9 mouse cellular contexts compared by ENCODE assay signal in the genomic region with DNA sequence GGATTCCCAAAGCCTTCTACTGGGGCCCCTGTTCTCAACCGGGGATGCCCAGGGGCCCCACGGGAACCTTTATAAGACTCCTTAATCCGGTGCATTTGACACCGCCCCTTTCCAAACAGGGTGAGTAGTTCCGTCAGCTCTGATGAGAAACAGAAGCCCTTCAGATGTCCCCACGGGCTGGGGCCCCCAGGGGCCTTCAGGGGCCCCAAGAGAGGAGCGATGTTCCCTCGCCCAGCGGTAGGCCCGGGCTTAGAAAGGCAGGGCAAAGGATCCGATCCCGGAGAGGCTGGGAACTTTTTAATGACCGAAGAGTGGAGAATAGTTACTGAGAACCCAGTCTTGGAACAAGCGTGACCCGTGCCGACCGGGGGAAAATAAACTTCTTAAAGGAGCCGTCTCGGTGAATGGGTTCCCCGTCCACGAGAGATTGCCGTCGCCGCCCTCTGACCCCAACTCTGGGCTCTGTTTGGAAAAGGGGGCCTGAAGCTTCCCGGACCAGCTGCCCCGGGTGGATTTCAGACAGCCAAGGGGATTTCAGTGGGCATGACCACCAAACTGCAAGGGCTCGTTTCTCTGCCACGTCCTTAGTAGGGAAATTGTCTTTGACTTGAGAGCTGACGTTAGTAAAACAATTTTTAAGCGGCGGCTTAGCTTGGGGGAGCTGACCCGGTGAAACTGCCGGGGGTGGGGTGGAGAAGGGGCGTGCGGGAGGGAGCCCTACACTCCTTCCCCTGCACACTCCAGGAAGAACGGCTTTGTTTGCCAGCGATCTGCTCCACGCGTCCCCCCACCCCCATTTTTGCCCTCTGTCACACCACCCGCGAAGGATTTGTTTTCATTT. TPM values are rescaled to one million over a fixed set of nuclear protein-coding genes. Genes with fewer than 3 reads are reported as not detected.
DNase-seq lines count a peak whose midpoint lies in the region.
"Had no signal": no experiment of that assay in that cellular context is flagged by ENCODE, and none has a peak within 500 bp of the region (broad histone marks: within the 10 kb centered on the region; RNA-seq: fewer than 3 reads in every experiment).

No protein-coding gene starts in this region.

- peaks cover 84% of the 10 kb centered on the region for H3K27me3 ChIP-seq in limb, embryonic 10.5 days (ENCODE audit: low read depth, poor library complexity, severe bottlenecking)

- H3K9me3 ChIP-seq in limb, embryonic 10.5 days (replicated peaks): no peaks in the 10 kb centered on the region

- peaks cover 69% of the 10 kb centered on the region for H3K4me1 ChIP-seq in limb, embryonic 10.5 days

- WGBS in limb, embryonic 10.5 days: under 1% methylated on average over 41 of the region's 41 CpGs

- intact Hi-C loops in heart, postnatal 25 days (cut with DNase I): no loop called here
- intact Hi-C loops in heart, postnatal 36 days (cut with DNase I): loop anchor here (5.0 kb wide), 1 partner anchor 98 kb away; no protein-coding TSS in a partner anchor

- H3K36me3 ChIP-seq in limb, embryonic 10.5 days: no peaks in the 10 kb centered on the region
- H3K36me3 ChIP-seq: G1E had no signal

- H3K4me3 ChIP-seq in limb, embryonic 10.5 days: peak overlapping the region; percentile 63

- DNase-seq in heart, adult 11 months: peak; percentile 93
- DNase-seq in heart, postnatal 25 days (ENCODE audit: low spot score): no peak
- peak; percentile 40 to 51 for DNase-seq in cerebellum, postnatal 10 days
- DNase-seq in heart, postnatal 36 days: peak; percentile 44 to 51
- DNase-seq in limb, embryonic 10.5 days (ENCODE audit: low spot score): peak; percentile 70
- peak; percentile 57 for DNase-seq in neural tube, embryonic 10.5 days (ENCODE audit: extremely low spot score, low spot score)
- DNase-seq in layer of hippocampus, adult 18-20 months (ENCODE audit: low spot score in 2 of 2): no peak
- no peak for DNase-seq in layer of hippocampus, adult 8-10 months (ENCODE audit: low spot score in 2 of 2)

- H3K27ac ChIP-seq in limb, embryonic 10.5 days: peak overlapping the region; percentile 85

RNA-seq across cellular contexts. Expression of gene Cbx4, which starts 3.4 kb away (rescaled TPM):
- total RNA-seq in heart, postnatal 25 days (2021): 10 to 100 TPM; 14.0 to 14.8 TPM
- 10 to 100 TPM; 11.5 to 13.6 TPM for total RNA-seq in heart, postnatal 36 days (2021)
- polyA plus RNA-seq in limb, embryonic 10.5 days (2016; fragmentation: Nextera tagmentation; extraction: Ambion mirVana): 4.3 and 7.1 TPM in 2 replicates
- 10 to 100 TPM; 44.7 to 49.1 TPM for total RNA-seq in layer of hippocampus, adult 18-20 months (2021)
- 10 to 100 TPM; 40.7 to 47.2 (median 44.0) TPM for total RNA-seq in layer of hippocampus, adult 8-10 months (2022)
- total RNA-seq: G1E had no signal

RNA-seq across cellular contexts. Expression of gene Cbx8, which starts 48.7 kb away (rescaled TPM):
- total RNA-seq in heart, postnatal 25 days (2021): 1 to 10 TPM; 4.4 to 7.6 TPM
- 1 to 10 TPM; 5.3 to 9.1 TPM for total RNA-seq in heart, postnatal 36 days (2021)
- 12.2 and 15.1 TPM in 2 replicates for polyA plus RNA-seq in limb, embryonic 10.5 days (2016; fragmentation: Nextera tagmentation; extraction: Ambion mirVana)
- total RNA-seq in layer of hippocampus, adult 18-20 months (2021): 10 to 100 TPM in 1 of 2 experiments, 1 to 10 TPM in 1; 8.7 to 10.9 TPM
- 10 to 100 TPM in 2 of 4 experiments, 1 to 10 TPM in 2; 6.9 to 11.9 (median 9.6) TPM for total RNA-seq in layer of hippocampus, adult 8-10 months (2022)
- total RNA-seq: G1E had no signal
- polyA plus RNA-seq: G1E had no signal

Comparison
In these comparisons a context has a peak if more than half of its experiments do, and no peak if none do; other contexts are left out.
1. DNase-seq: peak in heart, adult 11 months (single experiment), cerebellum, postnatal 10 days (2 of 2), heart, postnatal 36 days (2 of 2), limb, embryonic 10.5 days (single experiment) and neural tube, embryonic 10.5 days (single experiment); none in heart, postnatal 25 days (single experiment), layer of hippocampus, adult 18-20 months (0 of 2) and layer of hippocampus, adult 8-10 months (0 of 2).